Mouse (Mus musculus): ENCODE data around the gene Cd86. TPM values are rescaled to one million over a fixed set of nuclear protein-coding genes. Genes with fewer than 3 reads are reported as not detected.

Cd86 gene
- polyA plus RNA-seq, 1 experiment: 14.5 TPM

GRCm38 (mm10) chr16:36651174-36651766 is 14.6 kb downstream of the Cd86 start:
- TF ChIP-seq CTCF (IDR thresholded peaks at IDR 0.05; ENCODE audit: control insufficient read depth, insufficient read depth, low read length) (no peak), POLR2A (IDR thresholded peaks at IDR 0.05; ENCODE audit: borderline replicate concordance, control insufficient read depth, low read depth, low read length) (no peak)
- 81% methylated on average over 6 of the region's 6 CpGs for WGBS
- Histone ChIP-seq H3K4me3 (replicated peaks; ENCODE audit: control insufficient read depth, low read depth, low read length) (no peak overlapping the region), H3K27ac (ENCODE audit: control insufficient read depth, insufficient read depth, low read depth, low read length, poor library complexity) (no peak overlapping the region), H3K4me1 (ENCODE audit: control insufficient read depth, insufficient read depth, low read length) (no peaks in the 10 kb centered on the region)

DNA sequence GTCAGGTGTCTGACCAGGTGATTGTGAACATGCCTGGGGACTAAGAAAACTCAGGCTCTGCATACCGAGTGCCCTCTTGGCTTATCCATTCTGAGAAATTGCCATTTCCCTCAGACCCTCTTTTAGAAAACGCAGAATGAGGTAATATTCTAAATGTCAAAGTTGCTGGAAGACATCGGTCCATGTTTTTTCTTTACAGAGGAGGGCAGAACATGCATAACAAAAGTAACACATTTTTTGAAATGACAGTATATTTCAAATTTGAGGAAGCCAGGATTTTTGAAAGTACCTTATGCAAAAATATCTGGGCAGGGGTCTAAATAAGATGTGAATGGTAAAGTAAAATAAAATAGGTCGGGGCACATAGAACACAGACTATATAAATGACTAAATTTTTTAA is 15.4 kb downstream of the Cd86 start:
- 76% methylated on average over 4 of the region's 4 CpGs for WGBS

GRCm38 (mm10) chr16:36649304-36649703 is 16.6 kb downstream of the Cd86 start:
- TF ChIP-seq CTCF (IDR thresholded peaks at IDR 0.05; ENCODE audit: control insufficient read depth, insufficient read depth, low read length) (no peak), POLR2A (IDR thresholded peaks at IDR 0.05; ENCODE audit: borderline replicate concordance, control insufficient read depth, low read depth, low read length) (no peak)

More for the DNA sequence above, 15.4 kb downstream of the Cd86 start:
- no peaks in the 10 kb centered on the region for H3K4me1 ChIP-seq (ENCODE audit: control insufficient read depth, insufficient read depth, low read length)
- H3K4me3 ChIP-seq (replicated peaks; ENCODE audit: control insufficient read depth, low read depth, low read length): no peak overlapping the region
- TF ChIP-seq POLR2A (IDR thresholded peaks at IDR 0.05; ENCODE audit: borderline replicate concordance, control insufficient read depth, low read depth, low read length) (no peak), CTCF (IDR thresholded peaks at IDR 0.05; ENCODE audit: control insufficient read depth, insufficient read depth, low read length) (no peak)
- no peak overlapping the region for H3K27ac ChIP-seq (ENCODE audit: control insufficient read depth, insufficient read depth, low read depth, low read length, poor library complexity)

DNA sequence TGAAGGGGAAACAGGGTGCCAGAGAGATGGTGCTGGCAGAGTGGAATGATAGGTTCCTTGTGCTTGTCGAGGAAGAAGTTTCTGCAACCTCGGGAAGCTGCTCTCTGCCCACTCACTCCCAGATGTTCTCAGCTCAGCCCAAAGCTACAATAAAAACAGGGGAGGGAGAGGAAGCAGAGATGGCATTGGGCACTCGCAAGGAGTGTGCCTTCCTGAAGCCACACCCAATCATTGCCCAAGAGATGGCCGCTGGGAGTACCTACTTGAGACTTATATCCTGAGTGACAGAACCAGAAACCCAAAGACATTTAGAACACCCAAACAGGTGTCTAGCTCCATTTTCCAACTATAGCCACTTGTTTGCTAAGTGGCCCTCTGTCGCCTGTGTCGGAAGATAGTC is 20.8 kb downstream of the Cd86 start:
- 62% methylated on average over 6 of the region's 6 CpGs for WGBS
- Histone ChIP-seq H3K27ac (ENCODE audit: control insufficient read depth, insufficient read depth, low read depth, low read length, poor library complexity) (no peak overlapping the region), H3K4me1 (ENCODE audit: control insufficient read depth, insufficient read depth, low read length) (no peaks in the 10 kb centered on the region; the same call in 1 of the 2 replicates), H3K4me3 (replicated peaks; ENCODE audit: control insufficient read depth, low read depth, low read length) (no peak overlapping the region)
- TF ChIP-seq CTCF (IDR thresholded peaks at IDR 0.05; ENCODE audit: control insufficient read depth, insufficient read depth, low read length): no peak
- no peak for TF ChIP-seq POLR2A (IDR thresholded peaks at IDR 0.05; ENCODE audit: borderline replicate concordance, control insufficient read depth, low read depth, low read length)

More at GRCm38 (mm10) chr16:36649304-36649703, 16.6 kb downstream of the Cd86 start:
- Histone ChIP-seq H3K4me1 (ENCODE audit: control insufficient read depth, insufficient read depth, low read length) (no peaks in the 10 kb centered on the region), H3K4me3 (replicated peaks; ENCODE audit: control insufficient read depth, low read depth, low read length) (no peak overlapping the region), H3K27ac (ENCODE audit: control insufficient read depth, insufficient read depth, low read depth, low read length, poor library complexity) (no peak overlapping the region)
- 77% methylated on average over 3 of the region's 3 CpGs for whole genome bisulfite sequencing

GRCm38 (mm10) chr16:36642696-36643046 is 23.2 kb downstream of the Cd86 start:
- Histone ChIP-seq H3K4me3 (replicated peaks; ENCODE audit: control insufficient read depth, low read depth, low read length) (no peak overlapping the region), H3K4me1 (ENCODE audit: control insufficient read depth, insufficient read depth, low read length) (no peaks in the 10 kb centered on the region; the same call in 1 of the 2 replicates), H3K27ac (ENCODE audit: control insufficient read depth, insufficient read depth, low read depth, low read length, poor library complexity) (no peak overlapping the region)
- WGBS: 27% methylated on average over 5 of the region's 5 CpGs
- TF ChIP-seq POLR2A (IDR thresholded peaks at IDR 0.05; ENCODE audit: borderline replicate concordance, control insufficient read depth, low read depth, low read length) (no peak), CTCF (IDR thresholded peaks at IDR 0.05; ENCODE audit: control insufficient read depth, insufficient read depth, low read length) (no peak)

- no peak overlapping the region for H3K27ac ChIP-seq (ENCODE audit: control insufficient read depth, insufficient read depth, low read depth, low read length, poor library complexity)
- no peak for TF ChIP-seq POLR2A (IDR thresholded peaks at IDR 0.05; ENCODE audit: borderline replicate concordance, control insufficient read depth, low read depth, low read length)
- TF ChIP-seq CTCF (IDR thresholded peaks at IDR 0.05; ENCODE audit: control insufficient read depth, insufficient read depth, low read length): no peak
- H3K4me3 ChIP-seq (replicated peaks; ENCODE audit: control insufficient read depth, low read depth, low read length): no peak overlapping the region
- H3K4me1 ChIP-seq (ENCODE audit: control insufficient read depth, insufficient read depth, low read length): no peaks in the 10 kb centered on the region; the same call in 1 of the 2 replicates
- 80% methylated on average over 14 of the region's 14 CpGs for WGBS
These were observed 23.8 kb downstream of the Cd86 start for GRCm38 (mm10) chr16:36641830-36642695.

DNA sequence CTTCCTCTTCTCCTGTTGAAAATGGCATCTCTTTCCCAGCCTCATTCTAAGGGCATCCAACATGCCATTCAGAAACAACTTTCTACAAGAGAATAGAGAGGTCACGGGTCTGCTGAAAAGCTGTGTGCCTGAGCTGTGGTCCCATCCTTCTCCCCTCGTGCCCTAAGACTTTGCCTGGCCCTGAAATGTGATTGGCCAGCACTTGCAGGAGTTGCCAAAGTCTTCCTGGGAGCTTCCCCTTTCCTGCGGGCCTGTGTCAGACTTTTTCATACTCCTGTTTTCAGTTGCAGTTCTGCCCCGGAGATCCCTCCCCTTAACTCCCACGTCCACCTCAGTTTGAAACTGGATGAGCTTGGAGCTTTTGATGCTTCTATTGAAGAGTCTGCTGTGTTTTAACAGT is 24.9 kb downstream of the Cd86 start:
- H3K4me3 ChIP-seq (replicated peaks; ENCODE audit: control insufficient read depth, low read depth, low read length): no peak overlapping the region
- H3K4me1 ChIP-seq (ENCODE audit: control insufficient read depth, insufficient read depth, low read length): peaks cover 1% of the 10 kb centered on the region; the same call in 1 of the 2 replicates
- WGBS: 48% methylated on average over 5 of the region's 5 CpGs
- no peak overlapping the region for H3K27ac ChIP-seq (ENCODE audit: control insufficient read depth, insufficient read depth, low read depth, low read length, poor library complexity)
- TF ChIP-seq POLR2A (IDR thresholded peaks at IDR 0.05; ENCODE audit: borderline replicate concordance, control insufficient read depth, low read depth, low read length): no peak
- TF ChIP-seq CTCF (IDR thresholded peaks at IDR 0.05; ENCODE audit: control insufficient read depth, insufficient read depth, low read length): no peak

DNA sequence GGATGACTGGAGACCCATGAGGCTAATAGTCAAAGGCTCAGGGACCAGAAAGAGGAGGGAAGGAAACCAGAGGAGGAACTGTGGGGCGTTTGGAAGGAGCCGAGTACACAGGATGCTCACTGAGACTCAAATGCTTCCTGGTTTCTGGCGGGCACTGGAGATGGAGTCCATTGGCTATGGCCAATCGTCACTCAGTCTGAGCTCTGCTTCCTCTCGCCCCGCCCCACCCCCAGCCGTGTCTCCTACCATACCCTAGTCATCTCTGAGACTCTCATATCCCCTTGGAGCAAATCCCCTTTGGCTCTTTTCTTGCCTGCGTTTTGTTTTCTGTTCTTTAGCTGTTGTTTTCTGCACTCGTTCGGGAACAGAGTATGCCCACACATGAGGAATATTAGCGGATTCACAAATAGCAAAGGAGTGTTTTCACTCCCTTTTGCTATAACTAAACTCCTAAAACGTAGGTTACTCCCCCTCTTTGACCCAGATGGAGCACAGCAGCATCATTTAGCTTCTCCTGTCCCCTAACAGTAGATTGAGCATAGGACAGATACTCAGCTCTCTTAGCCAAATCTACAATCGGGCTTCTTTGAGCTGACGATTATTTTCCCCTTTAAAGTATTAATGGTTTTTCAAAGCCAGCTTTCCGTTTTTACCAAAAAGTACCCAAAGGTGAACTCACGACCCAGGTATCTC is 25.9 kb downstream of the Cd86 start:
- WGBS: 83% methylated on average over 16 of the region's 16 CpGs
- H3K27ac ChIP-seq (ENCODE audit: control insufficient read depth, insufficient read depth, low read depth, low read length, poor library complexity): no peak overlapping the region
- peaks cover 1% of the 10 kb centered on the region; the same call in 1 of the 2 replicates for H3K4me1 ChIP-seq (ENCODE audit: control insufficient read depth, insufficient read depth, low read length)

More for the DNA sequence above, 25.9 kb downstream of the Cd86 start:
- H3K4me3 ChIP-seq (replicated peaks; ENCODE audit: control insufficient read depth, low read depth, low read length): no peak overlapping the region
- no peak for TF ChIP-seq CTCF (IDR thresholded peaks at IDR 0.05; ENCODE audit: control insufficient read depth, insufficient read depth, low read length)
- no peak for TF ChIP-seq POLR2A (IDR thresholded peaks at IDR 0.05; ENCODE audit: borderline replicate concordance, control insufficient read depth, low read depth, low read length)

All from bone marrow, adult 2 months (tissue).